ENCODE assay signal across 7 mouse cellular contexts in genomic region chr16:18108221-18108966, GRCm38 (mm10). TPM values are rescaled to one million over a fixed set of nuclear protein-coding genes. Genes with fewer than 3 reads are reported as not detected.
DNase-seq lines count a peak whose midpoint lies in the region; ATAC-seq and TF ChIP-seq lines count a peak whose summit lies in the region.

No protein-coding gene starts in this region.

- peak; percentile 72 for DNase-seq in NIH3T3 (ENCODE audit: low read depth)
- DNase-seq in cerebellum, adult 11-12 months: peak; percentile 83
- DNase-seq in hindbrain, postnatal 0 days (ENCODE audit: low spot score): peak; percentile 77
- DNase-seq in left cerebral cortex, postnatal 25 days (ENCODE audit: low spot score in 2 of 2): peak; percentile 64 to 82
- peak; percentile 72 for DNase-seq in right cerebral cortex, adult 18-20 months

- H3K36me3 ChIP-seq in hindbrain, postnatal 0 days (ENCODE audit: insufficient read depth, low read length): no peaks in the 10 kb centered on the region

- no peaks in the 10 kb centered on the region for H3K4me1 ChIP-seq in hindbrain, postnatal 0 days (ENCODE audit: insufficient read depth, low read length)

- H3K9ac ChIP-seq in hindbrain, postnatal 0 days (replicated peaks; ENCODE audit: low read length): no peak overlapping the region

- TF ChIP-seq CTCF in hindbrain, postnatal 0 days (IDR thresholded peaks at IDR 0.05; ENCODE audit: low read depth): peak; percentile 95

- H3K4me3 ChIP-seq in hindbrain, postnatal 0 days (ENCODE audit: low read length): no peak overlapping the region

- peak; percentile 88 for ATAC-seq in frontal cortex, adult (ENCODE audit: low TSS enrichment)
- ATAC-seq in hindbrain, postnatal 0 days: peak; percentile 87
- ATAC-seq in megakaryocyte-erythroid progenitor cell, adult 5-6 weeks (replicated peaks; ENCODE audit: low FRiP score, low TSS enrichment, poor library complexity, severe bottlenecking): peak; percentile 54; the same call in 1 of the 2 replicates

- WGBS in hindbrain, postnatal 0 days: 59% methylated on average over 5 of the region's 5 CpGs

- intact Hi-C loops in left cerebral cortex, postnatal 25 days (cut with DNase I): loop anchor here (1.0 kb wide), 2 partner anchors 64 to 103 kb away; no protein-coding TSS in a partner anchor

- no peak overlapping the region for H3K27ac ChIP-seq in hindbrain, postnatal 0 days

- H3K4me2 ChIP-seq in hindbrain, postnatal 0 days (ENCODE audit: low read depth, low read length): no peak overlapping the region

- H3K9me3 ChIP-seq in hindbrain, postnatal 0 days (ENCODE audit: low read length): no peaks in the 10 kb centered on the region

- no peaks in the 10 kb centered on the region for H3K27me3 ChIP-seq in hindbrain, postnatal 0 days (ENCODE audit: insufficient read depth, low read length)

RNA-seq across cellular contexts. Expression of gene Prodh, which starts 18.4 kb away (rescaled TPM):
- total RNA-seq in hindbrain, postnatal 0 days (2014; rRNA removed): 10.6 and 16.7 TPM in 2 replicates
- 7.4 and 8.7 TPM in 2 replicates for polyA plus RNA-seq in hindbrain, postnatal 0 days (2015; fragmentation: Nextera tagmentation; extraction: Ambion mirVana)
- 10 to 100 TPM; 34.1 to 36.7 TPM for total RNA-seq in left cerebral cortex, postnatal 25 days (2021)
- 9.8 and 14.0 TPM in 2 replicates for total RNA-seq in megakaryocyte-erythroid progenitor cell, adult 5-6 weeks (2014; fragmentation: Nextera tagmentation)
- total RNA-seq in megakaryocyte-erythroid progenitor cell, adult 5-6 weeks (2017): 14.2 and 23.5 TPM in 2 replicates

RNA-seq across cellular contexts. Expression of gene Rtn4r, which starts 19.0 kb away (rescaled TPM):
- 38.2 and 55.7 TPM in 2 replicates for total RNA-seq in hindbrain, postnatal 0 days (2014; rRNA removed)
- polyA plus RNA-seq in hindbrain, postnatal 0 days (2015; fragmentation: Nextera tagmentation; extraction: Ambion mirVana): 20.4 and 23.1 TPM in 2 replicates
- total RNA-seq in left cerebral cortex, postnatal 25 days (2021): 100 to 1,000 TPM; 119 to 138 TPM
- not detected in 2 replicates for total RNA-seq in megakaryocyte-erythroid progenitor cell, adult 5-6 weeks (2014; fragmentation: Nextera tagmentation)
- total RNA-seq in megakaryocyte-erythroid progenitor cell, adult 5-6 weeks (2017): 0.30 and 0.38 TPM in 2 replicates

RNA-seq across cellular contexts. Expression of gene Dgcr6, which starts 55.7 kb away (rescaled TPM):
- total RNA-seq in hindbrain, postnatal 0 days (2014; rRNA removed): 59.5 and 74.4 TPM in 2 replicates
- polyA plus RNA-seq in hindbrain, postnatal 0 days (2015; fragmentation: Nextera tagmentation; extraction: Ambion mirVana): 169 and 173 TPM in 2 replicates
- 10 to 100 TPM; 82.6 to 91.8 TPM for total RNA-seq in left cerebral cortex, postnatal 25 days (2021)
- total RNA-seq in megakaryocyte-erythroid progenitor cell, adult 5-6 weeks (2014; fragmentation: Nextera tagmentation): 61.2 and 64.6 TPM in 2 replicates
- 22.7 and 26.0 TPM in 2 replicates for total RNA-seq in megakaryocyte-erythroid progenitor cell, adult 5-6 weeks (2017)

Comparison
In these comparisons a context has a peak if more than half of its experiments do, and no peak if none do; other contexts are left out.
1. RNA of gene Rtn4r, which starts 19.0 kb away (total RNA-seq): 119 to 138 TPM in left cerebral cortex, postnatal 25 days and 38.2 to 55.7 TPM in hindbrain, postnatal 0 days; 0.30 to 0.38 TPM in megakaryocyte-erythroid progenitor cell, adult 5-6 weeks; every median in the first group is over 10 times any median in the second.
2. Peak in every context shown above with its lines, with median percentiles within 50 percentile points of each other: DNase-seq and ATAC-seq.